Mouse (Mus musculus) adipose tissue, adult 10 weeks (tissue): ENCODE data around the gene P2ry1. TPM values are rescaled to one million over a fixed set of nuclear protein-coding genes. Genes with fewer than 3 reads are reported as not detected.

Source experiments
- polyA plus RNA-seq: library from polyadenylated mRNA; stranded (reverse); fragments of 350-450 nt; fragmentation: Illumina TruSeq; extraction: RNeasy Lipid Tissue Mini Kit (QIAGEN cat#74804); gene quantifications from one replicate; pipeline ENCODE4 v1.2.3, GENCODE M21; 2014; ENCODE audit warnings: low read depth, low replicate concordance

The P2ry1 gene
- polyA plus RNA-seq, result 5.6 TPM

GRCm38 (mm10) chr3:61002587-61003501 is at the start of gene P2ry1:
P2ry1 (plus strand) TSS chr3:61002795.

